Mouse (Mus musculus) adipocyte (in vitro differentiated cells): ENCODE results near the gene Erc2.

Experiments used
- DNase-seq: peaks from one replicate; pipeline ENCODE4 v3.0.0-alpha.2; 2016; ENCODE audit warnings: low spot score

The Erc2 gene

GRCm38 (mm10) chr14:28508288-28509258, 886.3 kb downstream of the Erc2 start:
- no peak for DNase-seq

GRCm38 (mm10) chr14:28509441-28510340, 887.5 kb downstream of the Erc2 start:
- DNase-seq, result no peak

GRCm38 (mm10) chr14:28510341-28511028, 888.3 kb downstream of the Erc2 start:
- DNase-seq, result no peak

GRCm38 (mm10) chr14:28511029-28511651, 888.9 kb downstream of the Erc2 start:
- no peak for DNase-seq

- DNase-seq, result no peak
Observed at GRCm38 (mm10) chr14:28512805-28513590, 890.8 kb downstream of the Erc2 start.

GRCm38 (mm10) chr14:28514171-28514570, 891.9 kb downstream of the Erc2 start:
- no peak for DNase-seq

- DNase-seq, result no peak
Observed at GRCm38 (mm10) chr14:28515331-28515730, 893.1 kb downstream of the Erc2 start.

- no peak for DNase-seq
Observed at GRCm38 (mm10) chr14:28517631-28518560, 895.7 kb downstream of the Erc2 start.

- no peak for DNase-seq
Observed at GRCm38 (mm10) chr14:28521106-28521505, 898.9 kb downstream of the Erc2 start.

GRCm38 (mm10) chr14:28522611-28523010, 900.4 kb downstream of the Erc2 start:
- DNase-seq, result no peak

GRCm38 (mm10) chr14:28525566-28525965, 903.3 kb downstream of the Erc2 start:
- no peak for DNase-seq
